Mouse (Mus musculus): Measurements from ENCODE around the gene Fbxl13. TPM values are rescaled to one million over a fixed set of nuclear protein-coding genes. Genes with fewer than 3 reads are reported as not detected.

Fbxl13 gene
- polyA plus RNA-seq, 1 experiment from 2014 or later: 0.12 TPM

DNA sequence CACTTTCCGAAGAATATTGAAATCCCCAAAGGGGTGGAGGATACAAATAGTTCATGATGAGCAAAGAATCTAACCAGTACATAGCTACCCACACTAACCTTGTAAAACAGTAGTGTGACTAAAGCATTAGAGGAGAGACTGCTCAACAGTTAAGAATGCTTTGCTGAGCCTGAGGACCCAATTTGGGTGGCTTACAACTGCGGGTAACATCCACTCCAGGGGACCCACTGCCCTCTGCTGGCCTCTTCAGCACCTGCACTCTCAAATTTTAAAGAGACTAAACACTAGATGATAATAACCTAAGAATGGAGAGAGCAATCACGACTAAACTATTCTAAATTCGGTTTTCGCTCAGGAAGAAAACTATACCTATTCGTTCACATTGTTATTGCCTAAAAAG lies 58.7 kb downstream of the Fbxl13 start:
- DNase-seq (ENCODE audit: low spot score) (peak; percentile 68), ATAC-seq (ENCODE audit: insufficient number of reproducible peaks, low FRiP score, low TSS enrichment, low read depth) (no peak)
- 57% methylated on average over 6 of the region's 6 CpGs for WGBS
- Histone ChIP-seq H3K36me3 (ENCODE audit: control insufficient read depth, insufficient read depth, low read length) (no peaks in the 10 kb centered on the region), H3K4me1 (ENCODE audit: control insufficient read depth, insufficient read depth, low read length) (no peaks in the 10 kb centered on the region), H3K9me3 (ENCODE audit: control insufficient read depth, low read length) (no peaks in the 10 kb centered on the region), H3K27ac (replicated peaks; ENCODE audit: low read depth, low read length) (no peak overlapping the region), H3K4me2 (ENCODE audit: low read depth, severe bottlenecking) (no peak overlapping the region), H3K4me3 (ENCODE audit: low read depth, low read length) (no peak overlapping the region), H3K9ac (ENCODE audit: low read length) (no peak overlapping the region), H3K27me3 (ENCODE audit: control insufficient read depth, insufficient read depth, low read length) (no peaks in the 10 kb centered on the region)

DNA sequence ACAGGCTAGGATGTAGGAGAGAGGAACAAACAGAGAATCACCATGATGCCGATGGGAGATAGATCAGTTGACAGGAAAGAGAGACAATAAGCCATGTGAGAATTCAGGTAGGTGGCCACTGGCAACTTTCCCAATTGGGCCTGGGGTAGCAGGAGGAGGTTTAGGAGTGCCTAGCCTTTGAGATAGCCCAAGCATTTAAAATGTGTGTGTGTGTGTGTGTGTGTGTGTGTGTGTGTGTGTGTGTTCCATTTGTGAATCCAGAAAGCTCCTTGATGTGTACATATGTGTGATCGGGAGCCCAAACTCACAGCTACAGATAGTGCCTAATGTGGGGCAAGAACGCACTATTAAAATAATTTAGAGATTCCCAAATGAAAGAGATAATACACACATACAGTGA lies 67.3 kb downstream of the Fbxl13 start:
- Histone ChIP-seq H3K27ac (replicated peaks; ENCODE audit: low read depth, low read length) (no peak overlapping the region), H3K9ac (ENCODE audit: low read length) (no peak overlapping the region), H3K27me3 (ENCODE audit: control insufficient read depth, insufficient read depth, low read length) (no peaks in the 10 kb centered on the region), H3K36me3 (ENCODE audit: control insufficient read depth, insufficient read depth, low read length) (no peaks in the 10 kb centered on the region), H3K9me3 (ENCODE audit: control insufficient read depth, low read length) (no peaks in the 10 kb centered on the region), H3K4me2 (ENCODE audit: low read depth, severe bottlenecking) (no peak overlapping the region), H3K4me1 (ENCODE audit: control insufficient read depth, insufficient read depth, low read length) (peaks cover 7% of the 10 kb centered on the region; the same call in 1 of the 2 replicates), H3K4me3 (ENCODE audit: low read depth, low read length) (no peak overlapping the region)
- no peak for ATAC-seq (ENCODE audit: insufficient number of reproducible peaks, low FRiP score, low TSS enrichment, low read depth)
- DNase-seq (ENCODE audit: low spot score): no peak
- 95% methylated on average over 3 of the region's 3 CpGs for WGBS

DNA sequence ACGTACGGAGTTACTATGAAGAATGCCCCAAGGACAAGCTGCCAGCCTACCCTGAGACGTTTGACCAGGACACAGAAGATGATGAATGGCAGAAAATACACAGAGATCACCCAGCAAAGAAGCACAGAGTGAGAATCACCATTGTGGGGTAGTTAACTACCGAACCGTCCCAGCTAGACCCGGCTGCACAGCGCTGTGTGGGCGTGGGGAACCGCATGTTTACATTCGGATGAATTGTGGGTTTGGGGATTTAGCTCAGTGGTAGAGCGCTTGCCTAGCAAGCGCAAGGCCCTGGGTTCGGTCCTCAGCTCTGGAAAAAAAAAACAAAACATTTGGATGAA lies 70.3 kb downstream of the Fbxl13 start:
- H3K27ac ChIP-seq (replicated peaks; ENCODE audit: low read depth, low read length): 0 out of 2 replicates have a peak overlapping the region, but pooled peaks have one; percentile 26
- no peak overlapping the region for H3K9ac ChIP-seq (ENCODE audit: low read length)
- no peak overlapping the region for H3K4me3 ChIP-seq (ENCODE audit: low read depth, low read length)
- no peaks in the 10 kb centered on the region for H3K9me3 ChIP-seq (ENCODE audit: control insufficient read depth, low read length)
- peaks cover 7% of the 10 kb centered on the region; the same call in 1 of the 2 replicates for H3K4me1 ChIP-seq (ENCODE audit: control insufficient read depth, insufficient read depth, low read length)
- DNase-seq (ENCODE audit: low spot score) (no peak), ATAC-seq (ENCODE audit: insufficient number of reproducible peaks, low FRiP score, low TSS enrichment, low read depth) (no peak)
- no peak overlapping the region for H3K4me2 ChIP-seq (ENCODE audit: low read depth, severe bottlenecking)
- WGBS: 87% methylated on average over 13 of the region's 13 CpGs
- no peaks in the 10 kb centered on the region for H3K27me3 ChIP-seq (ENCODE audit: control insufficient read depth, insufficient read depth, low read length)
- H3K36me3 ChIP-seq (ENCODE audit: control insufficient read depth, insufficient read depth, low read length): no peaks in the 10 kb centered on the region

DNA sequence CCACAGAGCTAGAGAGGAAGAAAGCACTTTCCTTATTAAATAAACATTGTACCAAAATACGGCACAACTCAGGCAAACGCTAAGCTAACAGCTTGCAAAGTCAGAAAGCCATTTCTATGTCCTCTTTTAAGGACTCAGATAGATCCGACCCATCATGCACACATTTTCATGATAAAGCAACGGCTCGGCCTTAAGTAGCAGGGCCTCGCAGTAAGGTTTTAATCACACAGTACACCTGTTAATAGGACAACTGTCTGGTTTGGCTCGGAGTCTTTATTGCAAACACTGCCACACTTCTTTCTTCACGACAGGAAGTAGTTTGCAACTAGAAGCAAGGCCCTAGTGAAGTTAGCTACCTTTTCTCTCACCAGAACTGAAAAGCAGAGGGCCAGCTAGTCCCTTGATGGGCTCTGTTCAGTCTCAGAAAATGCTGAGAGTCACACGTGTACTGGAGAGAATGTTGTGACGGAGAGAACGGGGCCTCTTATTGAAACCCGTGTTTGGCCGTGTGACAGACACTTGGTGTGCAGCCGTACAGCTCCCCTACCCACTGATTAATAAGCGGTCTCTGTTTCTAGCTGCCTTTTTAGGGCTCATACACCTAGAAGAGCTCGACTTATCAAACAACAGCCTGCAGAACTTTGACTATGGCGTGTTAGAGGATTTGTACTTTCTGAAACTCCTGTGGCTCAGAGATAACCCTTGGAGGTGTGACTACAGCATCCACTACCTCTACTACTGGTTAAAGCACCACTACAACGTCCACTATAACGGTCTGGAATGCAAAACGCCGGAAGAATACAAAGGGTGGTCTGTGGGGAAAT lies 70.8 kb downstream of the Fbxl13 start:
- no peak for DNase-seq (ENCODE audit: low spot score)
- H3K9me3 ChIP-seq (ENCODE audit: control insufficient read depth, low read length): no peaks in the 10 kb centered on the region
- no peak overlapping the region for H3K4me2 ChIP-seq (ENCODE audit: low read depth, severe bottlenecking)
- H3K4me1 ChIP-seq (ENCODE audit: control insufficient read depth, insufficient read depth, low read length): peaks cover 7% of the 10 kb centered on the region; the same call in 1 of the 2 replicates
- no peak for ATAC-seq (ENCODE audit: insufficient number of reproducible peaks, low FRiP score, low TSS enrichment, low read depth)
- WGBS: 70% methylated on average over 21 of the region's 21 CpGs
- no peaks in the 10 kb centered on the region for H3K27me3 ChIP-seq (ENCODE audit: control insufficient read depth, insufficient read depth, low read length)
- H3K9ac ChIP-seq (ENCODE audit: low read length): no peak overlapping the region
- H3K27ac ChIP-seq (replicated peaks; ENCODE audit: low read depth, low read length): 0 out of 2 replicates have a peak overlapping the region, but pooled peaks have one; percentile 26
- no peak overlapping the region for H3K4me3 ChIP-seq (ENCODE audit: low read depth, low read length)
- H3K36me3 ChIP-seq (ENCODE audit: control insufficient read depth, insufficient read depth, low read length): no peaks in the 10 kb centered on the region

DNA sequence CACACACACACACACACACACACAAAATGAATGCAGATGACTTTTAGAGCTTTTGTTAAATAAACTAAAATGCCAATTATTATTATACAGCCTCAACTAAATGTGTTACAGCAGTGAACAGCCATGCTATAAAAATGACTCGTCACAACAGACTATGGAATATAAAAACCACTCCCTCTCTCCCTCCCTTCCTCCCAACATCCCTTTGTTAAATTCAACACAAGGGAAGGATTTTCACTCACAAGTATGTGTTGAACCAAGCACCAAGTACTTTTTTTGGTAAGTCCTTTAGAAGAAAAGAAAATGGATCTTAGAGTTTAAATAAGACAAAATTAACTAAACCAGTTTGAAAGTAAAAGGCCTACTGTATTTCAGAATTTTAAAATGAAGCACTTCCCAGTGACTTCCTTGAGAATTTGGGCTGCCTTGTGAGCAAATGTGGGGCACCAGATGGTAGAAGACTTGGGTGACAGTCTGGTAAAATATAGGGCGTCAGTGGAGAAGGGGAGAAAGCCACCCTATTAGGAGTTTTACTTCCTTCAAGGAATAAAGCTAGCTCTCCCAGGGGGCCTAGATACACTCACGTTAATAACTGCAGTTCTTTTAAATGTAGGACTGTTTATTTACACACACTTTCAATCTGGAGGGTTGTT lies 72.5 kb downstream of the Fbxl13 start:
- no peaks in the 10 kb centered on the region for H3K36me3 ChIP-seq (ENCODE audit: control insufficient read depth, insufficient read depth, low read length)
- H3K9ac ChIP-seq (ENCODE audit: low read length): no peak overlapping the region
- no peaks in the 10 kb centered on the region for H3K9me3 ChIP-seq (ENCODE audit: control insufficient read depth, low read length)
- H3K27ac ChIP-seq (replicated peaks; ENCODE audit: low read depth, low read length): no peak overlapping the region
- ATAC-seq (ENCODE audit: insufficient number of reproducible peaks, low FRiP score, low TSS enrichment, low read depth) (no peak), DNase-seq (ENCODE audit: low spot score) (no peak)
- no peaks in the 10 kb centered on the region for H3K27me3 ChIP-seq (ENCODE audit: control insufficient read depth, insufficient read depth, low read length)
- H3K4me1 ChIP-seq (ENCODE audit: control insufficient read depth, insufficient read depth, low read length): peaks cover 7% of the 10 kb centered on the region; the same call in 1 of the 2 replicates
- H3K4me2 ChIP-seq (ENCODE audit: low read depth, severe bottlenecking): no peak overlapping the region
- no peak overlapping the region for H3K4me3 ChIP-seq (ENCODE audit: low read depth, low read length)
- WGBS: 48% methylated on average over 3 of the region's 3 CpGs

DNA sequence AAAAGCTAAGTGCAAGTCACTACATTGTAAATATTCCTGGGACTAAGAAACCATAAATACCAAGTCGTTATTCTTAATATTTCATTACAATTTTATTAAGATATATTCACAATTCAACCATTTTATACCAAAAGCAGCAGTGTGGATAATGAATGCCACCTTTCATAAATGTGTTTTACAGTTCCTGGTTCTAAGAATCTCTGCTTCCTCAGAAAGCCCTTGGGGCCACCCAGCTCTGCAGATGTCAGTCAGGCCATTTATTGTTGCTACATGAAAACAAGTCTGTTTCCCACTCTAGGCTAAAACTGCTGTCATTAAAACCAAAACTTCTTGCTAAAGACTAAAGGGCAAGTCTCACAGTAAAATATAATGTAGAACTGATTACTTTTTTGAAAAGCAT lies 77.7 kb downstream of the Fbxl13 start:
- no peaks in the 10 kb centered on the region for H3K27me3 ChIP-seq (ENCODE audit: control insufficient read depth, insufficient read depth, low read length)
- H3K4me2 ChIP-seq (ENCODE audit: low read depth, severe bottlenecking): no peak overlapping the region
- H3K36me3 ChIP-seq (ENCODE audit: control insufficient read depth, insufficient read depth, low read length): no peaks in the 10 kb centered on the region
- 0 out of 2 replicates have a peak, but pooled peaks cover 2% of the 10 kb centered on the region for H3K4me1 ChIP-seq (ENCODE audit: control insufficient read depth, insufficient read depth, low read length)
- H3K9ac ChIP-seq (ENCODE audit: low read length): no peak overlapping the region
- no peaks in the 10 kb centered on the region for H3K9me3 ChIP-seq (ENCODE audit: control insufficient read depth, low read length)
- 62% methylated on average over 1 of the region's 1 CpGs for WGBS
- no peak overlapping the region for H3K4me3 ChIP-seq (ENCODE audit: low read depth, low read length)
- no peak for ATAC-seq (ENCODE audit: insufficient number of reproducible peaks, low FRiP score, low TSS enrichment, low read depth)
- no peak for DNase-seq (ENCODE audit: low spot score)
- 0 out of 2 replicates have a peak overlapping the region, but pooled peaks have one; percentile 12 for H3K27ac ChIP-seq (replicated peaks; ENCODE audit: low read depth, low read length)

DNA sequence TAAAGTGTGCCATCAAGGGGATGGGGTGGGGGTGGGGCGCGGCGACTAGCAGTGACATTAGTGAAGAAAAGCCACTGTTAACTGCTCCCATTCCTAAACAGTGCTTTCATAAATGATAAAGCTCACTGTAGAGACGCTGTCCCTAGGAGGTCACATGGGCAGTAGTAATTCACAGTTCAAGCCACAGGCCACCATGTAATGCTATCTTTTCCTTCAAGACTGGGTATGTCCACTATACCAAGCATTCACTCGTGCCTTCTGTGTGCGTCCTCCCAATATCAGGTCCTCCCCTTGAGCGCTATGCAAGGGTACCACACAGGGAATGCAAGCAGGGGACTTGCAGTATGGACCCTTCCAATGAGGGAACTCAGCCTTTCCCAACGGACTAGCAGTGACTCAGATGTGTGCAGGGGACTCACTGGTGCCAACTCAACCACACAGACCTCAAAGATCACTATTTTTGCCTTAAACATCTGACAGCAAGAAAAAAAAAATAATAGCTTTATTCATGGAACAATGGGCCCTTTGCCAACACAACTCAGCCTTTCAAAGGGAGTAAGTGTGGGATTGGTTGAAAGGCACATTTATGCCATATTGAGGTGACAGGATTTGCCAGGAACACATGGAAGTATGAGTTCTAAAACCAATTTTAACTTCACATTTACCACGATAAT lies 79.9 kb downstream of the Fbxl13 start:
- H3K27ac ChIP-seq (replicated peaks; ENCODE audit: low read depth, low read length): no peak overlapping the region
- no peak for DNase-seq (ENCODE audit: low spot score)
- no peaks in the 10 kb centered on the region for H3K9me3 ChIP-seq (ENCODE audit: control insufficient read depth, low read length)
- H3K36me3 ChIP-seq (ENCODE audit: control insufficient read depth, insufficient read depth, low read length): no peaks in the 10 kb centered on the region
- H3K27me3 ChIP-seq (ENCODE audit: control insufficient read depth, insufficient read depth, low read length): no peaks in the 10 kb centered on the region
- H3K4me2 ChIP-seq (ENCODE audit: low read depth, severe bottlenecking): no peak overlapping the region
- H3K4me3 ChIP-seq (ENCODE audit: low read depth, low read length): no peak overlapping the region
- WGBS: 93% methylated on average over 9 of the region's 9 CpGs
- H3K4me1 ChIP-seq (ENCODE audit: control insufficient read depth, insufficient read depth, low read length): 0 out of 2 replicates have a peak, but pooled peaks cover 2% of the 10 kb centered on the region
- ATAC-seq (ENCODE audit: insufficient number of reproducible peaks, low FRiP score, low TSS enrichment, low read depth): no peak
- H3K9ac ChIP-seq (ENCODE audit: low read length): no peak overlapping the region

DNA sequence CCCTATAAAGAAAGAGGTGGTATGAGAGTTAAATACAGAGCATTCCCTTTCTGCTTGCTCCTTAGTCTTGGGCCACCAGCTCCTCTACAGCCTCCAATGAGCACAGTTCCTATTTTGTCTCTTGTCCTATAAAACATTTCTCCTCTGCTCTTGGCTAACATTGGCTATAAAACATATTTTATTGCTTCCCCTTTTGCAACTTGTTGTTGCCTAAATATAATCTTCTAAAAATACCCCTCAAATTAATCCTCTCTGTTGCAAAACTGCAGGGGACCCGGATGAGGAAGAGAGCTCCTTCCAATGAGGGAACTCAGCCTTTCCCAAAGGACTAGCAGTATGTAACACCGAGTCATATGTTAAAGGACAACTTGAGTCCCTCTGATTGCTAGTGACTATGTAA lies 81.5 kb downstream of the Fbxl13 start:
- no peak for ATAC-seq (ENCODE audit: insufficient number of reproducible peaks, low FRiP score, low TSS enrichment, low read depth)
- Histone ChIP-seq H3K36me3 (ENCODE audit: control insufficient read depth, insufficient read depth, low read length) (no peaks in the 10 kb centered on the region), H3K27ac (replicated peaks; ENCODE audit: low read depth, low read length) (no peak overlapping the region), H3K4me1 (ENCODE audit: control insufficient read depth, insufficient read depth, low read length) (0 out of 2 replicates have a peak, but pooled peaks cover 2% of the 10 kb centered on the region), H3K27me3 (ENCODE audit: control insufficient read depth, insufficient read depth, low read length) (no peaks in the 10 kb centered on the region), H3K9me3 (ENCODE audit: control insufficient read depth, low read length) (no peaks in the 10 kb centered on the region), H3K9ac (ENCODE audit: low read length) (no peak overlapping the region), H3K4me2 (ENCODE audit: low read depth, severe bottlenecking) (no peak overlapping the region), H3K4me3 (ENCODE audit: low read depth, low read length) (no peak overlapping the region)
- 86% methylated on average over 2 of the region's 2 CpGs for WGBS
- no peak for DNase-seq (ENCODE audit: low spot score)

Measured in limb, embryonic 11.5 days (tissue).